Mouse (Mus musculus) hindbrain, embryonic 12.5 days (tissue): ENCODE results near the gene Shb. TPM values are rescaled to one million over a fixed set of nuclear protein-coding genes. Genes with fewer than 3 reads are reported as not detected.
"Not testable (repeated sequence)": the region's sequence is repeated elsewhere in the genome, so short reads cannot be mapped to it uniquely, and the experiment has no call there.

Source experiments
- ATAC-seq: fragments of 200-750 bp; cut with Nextera tagmentation; 2 replicates; pipeline ENCODE4 v1.8.0; 2017; ENCODE audit warnings: moderate TSS enrichment; ENCODE audit not compliant: low FRiP score
- H3K27ac ChIP-seq: fragments of 300-500 bp; sonication (generic); 2 replicates; pipeline ENCODE4 v1.5.1; 2016; ENCODE audit warnings: mild to moderate bottlenecking
- H3K27me3 ChIP-seq: fragments of 300-500 bp; sonication (generic); 2 replicates; pipeline ENCODE4 v1.6.1; 2016; ENCODE audit warnings: mild to moderate bottlenecking
- H3K36me3 ChIP-seq: fragments of 300-500 bp; sonication (generic); 2 replicates; pipeline ENCODE4 v1.6.1; 2016; ENCODE audit warnings: mild to moderate bottlenecking
- H3K4me1 ChIP-seq: fragments of 300-500 bp; sonication (generic); 2 replicates; pipeline ENCODE4 v1.6.1; 2016
- H3K4me2 ChIP-seq: fragments of 300-500 bp; sonication (generic); replicated peaks from 2 replicates; pipeline ENCODE4 v1.6.1; 2016; ENCODE audit warnings: mild to moderate bottlenecking
- H3K4me3 ChIP-seq: fragments of 300-500 bp; sonication (generic); 2 replicates; pipeline ENCODE4 v1.5.1; 2016; ENCODE audit warnings: mild to moderate bottlenecking
- H3K9ac ChIP-seq: fragments of 300-500 bp; sonication (generic); 2 replicates; pipeline ENCODE4 v1.6.1; 2016; ENCODE audit warnings: mild to moderate bottlenecking, moderate library complexity
- H3K9me3 ChIP-seq: fragments of 300-500 bp; sonication (generic); replicated peaks from 2 replicates; pipeline ENCODE4 v1.6.1; 2016; ENCODE audit warnings: mild to moderate bottlenecking
- WGBS: fragments of 180-500 bp; shearing (Covaris S2); methylation state at CpG from one replicate; pipeline ENCODE4 v1.1.7; 2016; 5-methylcytosine and 5-hydroxymethylcytosine counted together
- polyA plus RNA-seq: library from polyadenylated mRNA; unstranded; fragments of >200 nt; fragmentation: Nextera tagmentation; extraction: Ambion mirVana; gene quantifications from 2 replicates; pipeline ENCODE4 v1.2.1, GENCODE M21; 2016

Shb gene
- polyA plus RNA-seq, 1 experiment from 2014 or later, result 10.0 TPM

DNA sequence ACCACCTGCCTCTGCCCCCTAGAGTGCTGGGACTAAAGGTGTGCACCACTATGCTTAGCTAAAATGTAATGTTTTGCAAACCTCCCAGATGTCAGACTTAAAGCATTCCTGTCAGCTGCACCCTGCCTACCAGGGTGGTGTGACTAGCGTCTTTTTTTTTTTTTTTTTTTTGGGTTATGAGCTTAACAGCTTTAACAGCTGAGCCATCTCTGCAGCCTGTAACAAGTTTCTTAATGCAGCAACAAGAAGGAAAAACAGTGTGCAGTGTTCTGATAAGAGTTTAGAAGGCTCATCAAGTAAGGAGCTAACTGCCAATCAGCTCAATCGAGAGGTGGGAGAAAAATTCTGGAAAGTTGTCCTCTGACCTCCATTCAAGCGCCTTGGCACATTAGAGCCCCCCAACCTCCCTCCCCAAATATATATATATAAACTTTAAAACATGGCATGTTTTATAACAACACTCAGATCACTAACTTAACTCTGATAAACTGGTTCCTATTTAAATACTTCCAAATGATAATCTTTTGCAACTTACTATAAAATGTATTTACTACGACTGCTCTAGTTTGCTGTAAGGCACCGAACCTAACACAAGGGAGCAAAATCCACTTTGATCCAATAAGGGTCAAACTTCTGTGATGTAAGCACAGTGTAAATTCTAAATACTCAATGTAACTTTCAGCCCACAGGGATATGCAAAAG is 125.1 kb downstream of the Shb start:
- Histone ChIP-seq H3K36me3 (peaks cover 28% of the 10 kb centered on the region), H3K9me3 (no peaks in the 10 kb centered on the region), H3K4me3 (peak overlapping the region; percentile 86), H3K27ac (no peak overlapping the region; the same call in 1 of the 2 replicates), H3K27me3 (peaks cover 5% of the 10 kb centered on the region; the same call in 1 of the 2 replicates), H3K9ac (peak overlapping the region; percentile 95), H3K4me2 (peak overlapping the region; percentile 81), H3K4me1 (peaks cover 25% of the 10 kb centered on the region)
- 76% methylated on average over 5 of the region's 5 CpGs for whole genome bisulfite sequencing
- no peak for ATAC-seq

DNA sequence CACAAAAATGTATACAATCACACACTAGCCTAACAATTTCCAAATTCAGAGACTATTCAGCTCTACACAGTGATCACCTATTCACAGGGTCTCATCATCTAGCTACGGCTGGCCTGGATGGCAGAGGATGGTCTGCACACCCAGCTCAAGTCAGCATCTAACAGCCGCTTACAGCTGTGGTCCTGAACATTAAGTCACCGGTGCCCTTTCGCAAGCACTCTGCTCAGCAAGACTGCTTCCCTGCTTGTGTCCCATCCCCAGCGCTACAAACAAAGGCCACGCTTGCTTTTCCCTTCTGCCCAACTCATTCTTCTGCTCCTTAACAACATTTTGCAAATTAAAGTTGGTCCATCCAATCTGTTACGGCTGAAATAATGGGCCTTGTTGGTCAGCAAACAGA is 125.9 kb downstream of the Shb start:
- Histone ChIP-seq H3K9ac (no peak overlapping the region), H3K4me3 (peak overlapping the region; percentile 13; the same call in 1 of the 2 replicates), H3K27me3 (peaks cover 5% of the 10 kb centered on the region; the same call in 1 of the 2 replicates), H3K4me2 (peak overlapping the region; percentile 81), H3K9me3 (no peaks in the 10 kb centered on the region), H3K4me1 (peaks cover 25% of the 10 kb centered on the region), H3K36me3 (peaks cover 33% of the 10 kb centered on the region), H3K27ac (no peak overlapping the region)
- no peak for ATAC-seq
- WGBS, result 61% methylated on average over 7 of the region's 7 CpGs

DNA sequence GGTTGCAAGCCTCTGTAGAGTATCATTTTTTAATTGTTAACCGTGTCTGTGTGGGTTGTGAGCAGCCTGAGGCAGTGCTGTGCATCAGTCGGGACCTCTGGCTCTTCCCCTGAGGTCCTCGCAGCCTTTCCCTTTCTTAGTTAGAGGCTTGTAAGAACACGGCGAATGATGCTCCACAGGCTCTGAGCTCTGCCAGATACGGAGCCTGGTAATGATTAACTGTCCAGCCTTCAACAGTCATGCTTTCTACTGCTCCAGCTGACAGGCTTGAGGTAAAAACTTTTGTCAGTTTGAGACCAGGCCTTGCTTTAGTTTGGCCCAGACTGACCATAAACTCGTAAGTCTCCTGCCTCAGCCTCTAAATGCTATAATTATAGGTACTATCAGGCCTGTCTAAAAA is 127.0 kb downstream of the Shb start:
- H3K4me3 ChIP-seq, result no peak overlapping the region
- ATAC-seq, result no peak
- H3K36me3 ChIP-seq, result peaks cover 39% of the 10 kb centered on the region
- no peaks in the 10 kb centered on the region for H3K9me3 ChIP-seq
- no peak overlapping the region; the same call in 1 of the 2 replicates for H3K9ac ChIP-seq
- H3K4me1 ChIP-seq, result peaks cover 25% of the 10 kb centered on the region
- WGBS, result 69% methylated on average over 7 of the region's 7 CpGs
- no peaks in the 10 kb centered on the region for H3K27me3 ChIP-seq
- H3K4me2 ChIP-seq, result no peak overlapping the region
- no peak overlapping the region for H3K27ac ChIP-seq

DNA sequence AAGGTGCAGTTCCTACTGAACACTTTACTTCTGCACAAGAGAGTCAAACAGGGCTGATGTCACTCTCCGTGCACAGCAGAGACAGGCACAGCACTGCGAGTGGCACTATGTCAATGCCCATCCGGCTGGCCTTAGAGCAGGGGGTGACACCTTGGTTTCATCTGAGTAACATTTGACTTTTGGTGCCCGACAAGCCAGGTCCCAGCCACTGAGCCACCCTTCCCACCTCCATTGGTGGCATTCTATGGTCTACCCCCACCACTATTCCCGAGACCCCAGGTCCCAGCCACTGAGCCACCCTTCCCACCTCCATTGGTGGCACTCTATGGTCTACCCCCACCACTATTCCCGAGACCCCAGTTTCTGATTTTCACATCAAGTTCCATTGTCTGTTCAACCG is 128.2 kb downstream of the Shb start:
- peaks cover 52% of the 10 kb centered on the region for H3K36me3 ChIP-seq
- no peak overlapping the region for H3K27ac ChIP-seq
- 94% methylated on average over 7 of the region's 7 CpGs for WGBS
- H3K9me3 ChIP-seq, result no peaks in the 10 kb centered on the region
- ATAC-seq, result no peak
- no peak overlapping the region for H3K4me3 ChIP-seq
- H3K4me1 ChIP-seq, result peaks cover 23% of the 10 kb centered on the region
- H3K4me2 ChIP-seq, result no peak overlapping the region
- no peak overlapping the region for H3K9ac ChIP-seq
- H3K27me3 ChIP-seq, result no peaks in the 10 kb centered on the region

DNA sequence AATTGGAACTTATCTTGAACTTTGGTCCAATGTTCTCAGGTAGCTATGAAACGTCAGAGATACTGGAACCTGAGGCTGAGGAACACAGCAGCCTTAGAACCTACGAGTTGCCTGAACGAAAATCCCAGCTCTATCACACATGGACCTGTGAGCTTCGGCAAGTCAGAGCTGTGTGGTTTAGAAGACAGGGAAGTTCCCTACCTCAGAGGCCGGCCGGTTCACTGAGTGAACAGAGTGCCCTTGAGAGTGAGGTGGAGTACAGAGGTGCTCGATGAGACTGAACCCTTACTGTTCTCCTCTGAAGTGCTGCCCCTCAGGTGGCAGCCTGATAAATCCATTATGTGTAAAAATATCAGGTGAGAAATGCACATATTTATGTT is 128.8 kb downstream of the Shb start:
- Histone ChIP-seq H3K9me3 (no peaks in the 10 kb centered on the region), H3K27ac (no peak overlapping the region), H3K4me3 (no peak overlapping the region), H3K4me2 (no peak overlapping the region), H3K27me3 (no peaks in the 10 kb centered on the region), H3K36me3 (peaks cover 58% of the 10 kb centered on the region), H3K4me1 (peaks cover 21% of the 10 kb centered on the region), H3K9ac (no peak overlapping the region)
- WGBS, result 92% methylated on average over 7 of the region's 7 CpGs
- ATAC-seq, result no peak

DNA sequence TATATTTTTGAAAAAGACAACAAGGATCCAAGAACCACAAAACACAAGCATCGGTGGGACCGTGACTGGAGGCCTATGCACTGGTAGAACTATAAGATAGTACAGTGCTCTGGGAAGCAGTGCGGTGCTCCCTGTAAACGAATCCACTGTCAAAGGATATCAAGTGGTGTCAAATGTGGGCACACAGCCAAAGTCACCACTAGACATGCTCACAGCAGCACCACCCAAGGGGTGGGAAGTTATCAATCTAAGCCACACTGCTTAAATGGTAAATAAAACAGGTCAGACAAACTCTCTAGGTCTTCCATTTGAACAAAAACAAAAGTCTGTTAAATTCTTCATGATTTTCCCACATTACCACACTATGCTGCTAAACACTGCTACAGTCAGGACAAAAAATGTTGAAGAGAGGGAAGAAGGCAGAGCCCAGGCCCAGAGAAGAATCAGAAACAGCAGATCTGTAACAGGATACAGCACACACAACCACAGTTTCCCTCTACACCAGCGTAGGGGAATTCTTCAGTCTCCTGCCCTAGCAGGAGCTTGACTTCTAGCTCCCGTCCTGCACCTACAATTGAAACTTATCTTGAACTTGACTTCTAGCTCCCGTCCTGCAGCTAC is 129.3 kb downstream of the Shb start:
- H3K4me3 ChIP-seq, result no peak overlapping the region
- no peak overlapping the region for H3K4me2 ChIP-seq
- whole genome bisulfite sequencing, result 85% methylated on average over 7 of the region's 7 CpGs
- ATAC-seq, result no peak
- peaks cover 63% of the 10 kb centered on the region for H3K36me3 ChIP-seq
- H3K4me1 ChIP-seq, result peaks cover 21% of the 10 kb centered on the region
- H3K27ac ChIP-seq, result no peak overlapping the region
- H3K27me3 ChIP-seq, result no peaks in the 10 kb centered on the region
- no peak overlapping the region for H3K9ac ChIP-seq
- H3K9me3 ChIP-seq, result no peaks in the 10 kb centered on the region

DNA sequence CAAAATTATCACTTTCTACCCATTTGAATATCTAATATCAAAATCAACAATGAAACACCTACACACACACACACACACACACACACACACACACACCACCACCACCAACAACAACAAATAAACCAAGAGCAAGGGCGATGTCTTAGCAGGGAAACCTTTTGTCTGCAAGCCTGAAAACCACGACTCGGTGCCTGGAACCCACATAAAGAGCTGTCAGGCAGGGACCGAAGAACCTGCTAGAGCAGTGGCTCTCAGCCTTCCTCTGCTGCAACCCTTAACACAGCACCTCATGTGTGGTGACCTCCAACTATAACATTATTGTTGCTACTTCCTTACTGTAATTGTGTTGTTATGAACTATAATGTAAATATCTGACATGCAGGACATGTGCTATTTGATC is 130.0 kb downstream of the Shb start:
- Histone ChIP-seq H3K4me3 (no peak overlapping the region), H3K36me3 (peaks cover 68% of the 10 kb centered on the region), H3K9me3 (no peaks in the 10 kb centered on the region), H3K4me2 (no peak overlapping the region), H3K4me1 (peaks cover 17% of the 10 kb centered on the region), H3K27me3 (no peaks in the 10 kb centered on the region), H3K27ac (no peak overlapping the region), H3K9ac (no peak overlapping the region)
- 92% methylated on average over 4 of the region's 4 CpGs for WGBS
- no peak for ATAC-seq

DNA sequence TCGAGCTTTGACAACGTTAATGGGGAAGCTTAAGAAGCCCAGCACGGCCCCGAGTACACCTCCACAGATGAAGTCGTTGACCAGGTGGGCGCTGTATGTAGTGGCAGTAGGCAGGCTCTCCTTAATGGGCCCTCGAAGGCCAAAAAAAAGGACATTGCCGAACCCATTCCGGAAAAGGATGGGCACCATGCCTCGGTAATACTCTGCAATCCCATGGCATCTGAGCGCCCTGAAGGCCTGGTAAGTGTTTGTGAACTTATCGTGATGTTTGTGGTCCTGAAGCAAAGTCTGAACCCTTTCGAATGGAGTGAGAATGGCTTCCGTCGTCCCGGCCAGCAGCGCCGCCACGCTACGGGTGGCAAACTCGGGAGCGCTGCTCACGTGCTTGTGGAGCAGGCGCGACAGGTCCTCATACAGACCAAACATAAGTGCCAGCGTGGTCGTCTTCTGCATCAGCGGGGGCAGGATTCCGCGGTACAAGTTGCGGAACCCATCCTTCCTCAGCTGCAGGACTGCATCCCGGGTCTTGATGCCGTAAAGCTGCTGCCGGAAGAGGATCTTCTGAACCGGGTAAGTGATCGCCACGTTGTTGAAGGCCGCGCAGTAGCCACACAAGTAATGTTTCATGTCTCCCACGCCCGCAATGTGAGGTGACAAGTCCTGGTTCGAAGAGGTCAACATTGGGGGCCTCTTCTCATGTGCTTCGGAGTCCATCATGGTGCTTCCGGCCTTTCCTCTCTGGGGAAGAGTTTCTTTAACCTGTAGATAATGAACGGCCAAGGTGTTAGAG is 132.7 kb downstream of the Shb start:
- no peak overlapping the region for H3K4me2 ChIP-seq
- H3K27me3 ChIP-seq, result no peaks in the 10 kb centered on the region
- H3K9me3 ChIP-seq, result no peaks in the 10 kb centered on the region
- WGBS, result 97% methylated on average over 45 of the region's 45 CpGs
- no peak overlapping the region for H3K4me3 ChIP-seq
- H3K36me3 ChIP-seq, result peaks cover 75% of the 10 kb centered on the region
- no peak overlapping the region for H3K27ac ChIP-seq
- no peaks in the 10 kb centered on the region for H3K4me1 ChIP-seq
- no peak overlapping the region for H3K9ac ChIP-seq
- no peak for ATAC-seq

DNA sequence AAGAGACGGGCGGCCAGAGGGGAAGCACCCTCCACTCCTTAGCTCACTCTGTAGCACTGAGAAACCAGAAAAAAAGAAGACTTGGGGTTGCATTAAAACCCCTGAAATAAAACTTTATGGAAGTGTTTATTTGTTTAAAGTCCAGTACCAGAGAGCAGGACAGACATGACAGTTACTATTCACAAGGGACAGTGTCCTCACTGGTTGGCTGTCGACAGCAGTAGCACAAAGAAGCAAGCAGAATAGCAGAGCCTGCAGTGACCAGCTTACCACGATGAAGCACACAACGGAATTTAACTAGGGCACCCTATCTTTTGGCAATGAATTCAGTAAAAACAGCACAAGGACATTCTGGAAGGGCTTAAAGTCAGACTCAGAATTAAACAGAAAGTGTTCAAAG is 134.0 kb downstream of the Shb start:
- WGBS, result 87% methylated on average over 5 of the region's 5 CpGs
- H3K9ac ChIP-seq, ATAC-seq, H3K27me3 ChIP-seq, H3K9me3 ChIP-seq, H3K4me2 ChIP-seq, H3K27ac ChIP-seq, H3K4me3 ChIP-seq, H3K4me1 ChIP-seq: not testable (repeated sequence)
- H3K36me3 ChIP-seq, result peaks cover 63% of the 10 kb centered on the region

DNA sequence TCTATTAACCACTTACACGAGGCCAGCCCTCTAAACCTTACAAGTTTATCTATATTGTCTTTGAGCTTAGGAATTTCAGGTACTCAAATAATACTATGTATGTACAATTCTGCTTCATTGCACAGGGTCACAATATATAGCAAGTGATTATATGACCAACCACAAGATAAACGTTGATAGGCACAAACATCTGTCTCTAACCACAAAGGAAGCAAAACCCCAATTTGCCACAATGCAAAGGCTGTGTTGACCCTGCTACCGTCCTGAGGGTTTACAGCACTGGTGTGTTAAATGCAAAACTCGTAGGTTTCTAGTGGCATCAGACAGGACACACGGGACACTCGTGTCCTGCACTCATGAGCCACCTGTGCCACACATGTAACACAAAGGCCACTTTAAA is 136.1 kb downstream of the Shb start:
- H3K36me3 ChIP-seq, result peaks cover 45% of the 10 kb centered on the region
- not testable (repeated sequence) for H3K9ac ChIP-seq, H3K27me3 ChIP-seq, H3K4me3 ChIP-seq, H3K4me2 ChIP-seq, H3K4me1 ChIP-seq, H3K9me3 ChIP-seq, H3K27ac ChIP-seq, ATAC-seq
- 89% methylated on average over 6 of the region's 6 CpGs for WGBS

DNA sequence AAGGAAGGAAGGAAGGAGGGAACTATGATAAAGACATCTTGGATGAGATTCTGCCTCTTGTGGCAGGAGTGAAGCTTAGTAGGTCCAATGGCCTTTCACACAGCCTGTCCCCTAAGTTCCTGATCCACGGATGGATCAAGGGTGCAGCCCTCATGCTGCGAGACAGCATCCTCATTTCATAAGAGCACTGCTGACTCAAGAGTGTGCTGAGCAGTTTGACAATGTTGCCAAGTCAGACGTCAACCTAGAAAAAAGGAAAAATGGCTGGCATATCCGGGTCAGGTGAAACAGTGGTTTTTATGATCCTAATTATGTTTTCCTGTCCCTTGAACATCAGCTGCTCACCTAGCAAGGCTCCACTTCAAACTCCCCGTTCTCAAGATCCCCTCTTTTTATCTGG is 138.6 kb downstream of the Shb start:
- no peak for ATAC-seq
- no peak overlapping the region for H3K4me2 ChIP-seq
- 87% methylated on average over 5 of the region's 5 CpGs for whole genome bisulfite sequencing
- no peak overlapping the region for H3K27ac ChIP-seq
- no peak overlapping the region for H3K9ac ChIP-seq
- H3K4me1 ChIP-seq, result no peaks in the 10 kb centered on the region
- H3K4me3 ChIP-seq, result no peak overlapping the region
- no peaks in the 10 kb centered on the region for H3K27me3 ChIP-seq
- no peaks in the 10 kb centered on the region for H3K9me3 ChIP-seq
- H3K36me3 ChIP-seq, result peaks cover 23% of the 10 kb centered on the region

DNA sequence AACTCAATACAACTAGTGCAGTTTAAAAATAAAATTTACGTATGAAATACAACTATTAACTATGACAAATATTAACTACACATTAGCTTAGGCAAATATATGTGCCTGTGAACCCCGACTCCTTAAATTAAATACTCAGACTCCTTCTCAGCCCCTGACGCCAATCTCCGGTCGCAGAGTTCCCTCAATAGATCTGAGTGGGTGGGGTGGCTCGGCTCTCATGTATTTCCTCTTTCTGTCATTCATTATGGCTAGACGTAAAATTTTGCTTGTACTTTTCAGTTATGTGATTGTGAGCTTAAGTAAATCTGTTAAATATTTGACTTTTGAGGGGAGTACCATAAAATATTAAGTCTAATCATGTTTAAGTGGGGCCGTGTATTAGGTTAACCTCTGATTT is 139.3 kb downstream of the Shb start:
- WGBS, result 89% methylated on average over 8 of the region's 8 CpGs
- H3K9me3 ChIP-seq, result no peaks in the 10 kb centered on the region
- H3K27me3 ChIP-seq, result no peaks in the 10 kb centered on the region
- H3K4me2 ChIP-seq, result no peak overlapping the region
- H3K4me3 ChIP-seq, result no peak overlapping the region
- ATAC-seq, result no peak
- no peak overlapping the region for H3K9ac ChIP-seq
- H3K4me1 ChIP-seq, result no peaks in the 10 kb centered on the region
- peaks cover 17% of the 10 kb centered on the region; the same call in 1 of the 2 replicates for H3K36me3 ChIP-seq
- no peak overlapping the region for H3K27ac ChIP-seq
